Mouse (Mus musculus): ENCODE data around the gene Nr1d2.
A peak's percentile ranks its signal among the peaks of the same experiment; 100 is the strongest.
"Not testable (repeated sequence)": the region's sequence is repeated elsewhere in the genome, so short reads cannot be mapped to it uniquely, and the experiment has no call there.

Gene Nr1d2

DNA sequence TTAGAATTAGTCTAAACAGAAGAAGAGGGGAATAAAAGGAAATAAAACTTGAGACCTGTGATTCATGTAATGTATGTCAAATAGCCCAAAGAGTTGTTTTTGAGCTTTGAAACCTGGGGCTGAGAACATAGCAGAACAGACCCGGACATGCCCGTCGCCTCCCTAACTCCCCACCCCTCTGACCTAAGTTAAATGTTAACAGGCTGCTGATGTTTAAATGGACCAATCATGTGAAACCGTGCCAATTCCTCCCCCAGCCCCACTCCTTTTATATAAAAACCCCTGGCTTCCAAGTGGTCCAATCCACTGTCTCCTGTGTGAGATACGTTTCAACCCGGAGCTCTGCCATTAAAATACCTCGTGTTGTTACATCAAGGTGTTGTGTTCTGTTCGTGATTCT lies 7.1 kb downstream of the Nr1d2 start:
- not testable (repeated sequence) for DNase-seq

DNA sequence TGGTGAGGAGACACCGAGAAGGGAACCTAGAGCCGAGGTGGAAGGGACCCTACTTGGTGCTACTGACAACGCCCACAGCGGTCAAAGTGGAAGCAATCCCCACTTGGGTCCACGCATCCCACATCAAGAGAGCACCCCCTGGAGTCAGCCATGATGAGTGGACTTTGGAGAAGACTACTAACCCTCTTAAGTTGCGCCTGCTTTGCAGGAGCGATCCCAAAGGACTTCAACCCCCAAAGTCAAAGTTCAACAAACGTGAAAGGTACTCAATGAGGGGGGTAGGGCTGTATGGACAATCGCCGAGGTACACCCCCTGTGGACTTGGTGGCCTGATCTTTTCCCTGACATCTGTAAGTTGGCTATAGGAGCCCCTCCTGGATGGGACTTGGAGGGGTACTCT lies 9.2 kb downstream of the Nr1d2 start:
- DNase-seq, result not testable (repeated sequence)

DNA sequence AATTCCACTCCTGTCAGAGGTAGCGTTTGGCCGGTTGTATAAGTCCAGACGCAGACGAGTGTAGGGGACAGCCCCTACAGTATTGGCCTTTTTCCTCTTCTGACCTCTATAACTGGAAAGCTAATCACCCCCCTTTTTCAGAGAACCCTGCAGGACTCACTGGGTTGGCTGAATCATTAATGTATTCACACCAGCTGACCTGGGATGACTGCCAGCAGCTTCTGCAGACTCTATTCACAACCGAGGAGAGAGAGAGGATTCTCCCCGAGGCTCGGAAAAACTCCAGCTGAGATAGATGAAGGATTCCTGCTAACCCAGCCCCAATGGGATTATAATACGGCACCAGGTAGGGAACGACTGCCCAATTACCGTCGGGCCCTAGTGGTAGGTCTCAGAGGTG lies 12.7 kb downstream of the Nr1d2 start:
- DNase-seq, result not testable (repeated sequence)

GRCm38 (mm10) chr14:18225431-18225830 lies 13.5 kb downstream of the Nr1d2 start:
- DNase-seq, result not testable (repeated sequence)

DNA sequence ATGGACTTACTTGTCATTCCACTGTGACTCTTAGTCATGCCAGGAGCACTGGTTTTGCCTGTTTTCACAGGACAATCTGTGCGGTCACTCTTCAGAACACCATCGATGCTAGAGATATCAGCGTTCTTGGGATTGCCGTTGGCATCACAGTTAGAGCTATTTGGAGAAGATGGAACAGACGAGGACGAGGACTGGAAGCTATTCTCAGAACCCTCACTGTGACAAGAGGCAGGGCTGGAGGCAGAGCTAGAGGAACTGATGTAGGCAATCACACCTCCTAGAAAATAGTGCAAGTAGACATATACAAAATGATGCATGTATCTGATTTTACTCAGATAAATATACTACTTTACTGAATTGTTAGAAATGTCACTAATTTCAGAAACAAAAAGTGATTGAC lies 16.9 kb downstream of the Nr1d2 start:
- no peak for DNase-seq

DNA sequence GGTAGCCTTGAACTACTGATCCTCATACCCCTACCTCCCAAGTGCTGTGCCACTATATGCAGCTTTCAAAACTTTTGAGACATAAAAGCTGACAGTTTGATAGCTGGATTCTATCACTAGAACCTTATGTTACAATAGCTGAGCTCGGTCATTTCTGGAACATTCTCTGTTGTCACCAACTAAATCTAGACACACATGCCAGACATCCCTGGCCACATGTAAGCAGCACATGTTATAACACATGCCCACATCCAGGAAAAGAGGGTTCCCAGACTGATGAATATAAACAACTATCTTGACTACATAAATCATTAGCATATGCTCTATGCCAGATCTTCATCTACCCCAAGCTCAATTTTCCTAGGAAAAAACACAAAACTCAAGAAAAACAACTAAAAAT lies 21.8 kb downstream of the Nr1d2 start:
- DNase-seq, result no peak

- no peak for DNase-seq
Observed at GRCm38 (mm10) chr14:18216428-18216827, 22.5 kb downstream of the Nr1d2 start.

DNA sequence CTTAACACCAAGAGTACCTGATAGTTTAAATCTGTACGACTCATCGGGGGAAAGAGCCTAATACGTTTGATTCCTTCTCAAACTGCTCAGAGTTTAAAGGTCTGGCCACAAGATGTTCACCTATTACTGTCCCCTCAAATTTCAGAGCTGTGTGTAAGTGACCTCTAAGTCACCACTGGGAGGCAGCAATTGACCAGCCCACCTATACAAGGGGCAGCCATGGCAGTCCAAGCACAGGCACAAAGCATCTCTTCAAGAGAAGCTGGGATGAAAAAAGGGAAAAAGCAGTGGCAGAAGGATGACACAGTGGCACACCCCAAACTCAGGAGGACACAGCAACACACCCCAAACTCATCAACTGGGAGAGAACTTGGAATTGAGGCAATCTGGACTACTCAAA lies 28.1 kb downstream of the Nr1d2 start:
- peak; percentile 47 for DNase-seq

GRCm38 (mm10) chr14:18204315-18204714 lies 34.6 kb downstream of the Nr1d2 start:
- DNase-seq, result not testable (repeated sequence)

DNA sequence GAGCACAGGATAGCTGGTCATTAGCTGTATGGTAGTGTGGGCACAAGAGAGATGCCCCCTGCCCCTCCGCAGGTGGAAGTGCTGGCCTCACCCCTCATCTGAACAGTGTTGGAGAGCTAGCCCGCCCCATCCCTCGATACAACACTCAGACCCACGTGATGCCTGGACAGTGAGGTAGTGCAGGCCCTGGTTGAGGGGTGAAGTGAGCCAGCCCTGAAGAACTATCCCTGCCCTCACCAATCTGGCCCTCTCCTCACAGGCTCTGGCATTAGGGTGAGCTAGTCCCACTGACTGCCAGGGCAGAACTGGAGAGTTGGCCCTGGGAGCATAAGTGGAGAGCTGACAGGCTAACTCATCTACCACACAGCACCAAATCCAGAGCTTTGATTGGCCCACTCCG lies 37.5 kb downstream of the Nr1d2 start:
- DNase-seq, result no peak

DNA sequence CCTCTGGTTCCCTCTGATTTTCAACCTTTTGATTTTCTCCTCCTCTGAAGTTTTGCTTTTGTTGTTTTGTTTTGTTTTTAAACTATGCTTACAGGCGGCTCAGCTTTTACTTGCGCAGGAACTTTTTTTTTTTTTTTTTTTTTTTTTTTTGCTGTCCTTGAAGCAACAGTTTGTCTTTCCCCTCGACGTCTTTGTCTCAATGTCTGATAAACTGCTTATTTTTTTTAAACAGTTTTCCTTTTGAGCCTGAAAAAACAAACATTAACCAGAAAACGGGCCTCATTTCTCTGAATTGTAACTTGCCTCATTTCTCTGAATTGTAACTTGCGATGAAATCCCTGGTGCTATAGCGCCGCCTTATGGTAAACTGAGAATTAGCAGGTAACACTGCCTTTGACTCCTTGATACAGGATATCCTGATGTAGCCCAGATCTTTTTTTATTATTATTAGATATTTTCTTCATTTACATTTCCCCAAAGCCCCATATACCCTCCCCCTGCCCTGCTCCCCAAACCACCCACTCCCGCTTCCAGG lies 52.0 kb downstream of the Nr1d2 start:
- DNase-seq, result peak; percentile 71

GRCm38 (mm10) chr14:18177531-18177930 lies 61.4 kb downstream of the Nr1d2 start:
- not testable (repeated sequence) for DNase-seq

GRCm38 (mm10) chr14:18167597-18167996 lies 71.3 kb downstream of the Nr1d2 start:
- no peak for DNase-seq

- peak; percentile 59 for DNase-seq
Observed at GRCm38 (mm10) chr14:18167041-18167440, 71.9 kb downstream of the Nr1d2 start.

Data from kidney, postnatal 10 days (tissue).